Mouse (Mus musculus): ENCODE measurements around the gene Gm9970. TPM values are rescaled to one million over a fixed set of nuclear protein-coding genes. Genes with fewer than 3 reads are reported as not detected.
A peak's percentile ranks its signal among the peaks of the same experiment; 100 is the strongest.

Gene Gm9970
- total and polyA plus RNA-seq, 3 experiments: 0.24 TPM; not detected in 2

DNA sequence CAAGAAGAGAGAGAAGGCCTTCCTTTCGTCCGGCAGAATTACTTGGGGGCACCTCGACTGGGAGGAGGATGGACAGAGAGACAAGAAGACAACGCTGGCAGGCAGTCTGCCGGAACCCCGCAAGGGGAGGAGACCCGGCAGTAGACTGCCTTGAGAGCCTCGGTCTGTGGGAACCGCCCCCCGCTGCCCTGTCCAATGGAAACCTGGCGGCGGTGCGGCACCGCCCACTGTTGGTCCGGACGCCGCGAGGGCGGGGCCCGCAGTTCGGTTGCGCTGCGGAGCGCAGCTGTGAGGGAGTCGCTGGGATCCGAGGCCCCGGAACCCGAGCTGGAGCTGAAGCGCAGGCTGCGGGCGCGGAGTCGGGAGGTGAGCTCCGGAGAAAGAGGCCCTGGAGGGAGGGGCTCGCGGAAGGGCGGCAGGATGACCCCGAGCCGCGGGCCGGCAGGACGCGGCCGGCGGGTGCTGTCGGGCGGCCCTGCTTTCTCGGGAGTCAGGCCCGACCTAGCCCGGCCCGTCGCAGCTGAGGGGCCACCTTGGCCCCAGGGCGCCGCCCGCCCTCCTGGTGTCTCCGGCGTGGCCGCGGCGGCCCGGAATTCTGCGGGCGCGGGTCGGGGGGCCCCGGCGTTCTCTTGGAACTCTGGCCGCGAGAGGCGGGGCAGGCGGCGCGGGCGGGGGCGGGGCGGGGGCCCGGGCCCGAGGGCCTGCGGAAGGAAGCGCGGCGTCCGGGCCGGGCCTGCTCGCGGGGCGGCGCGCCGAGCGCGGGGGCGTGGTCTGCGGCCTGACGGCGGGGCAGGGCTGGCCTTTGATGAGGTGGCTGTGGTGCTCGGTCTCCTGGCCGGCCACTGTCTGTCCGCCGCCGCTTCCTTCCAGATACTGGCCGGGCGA lies at the start of gene Gm9970, which contains the start of gene Nrbp1 (continued):
- TF ChIP-seq UBTF (IDR thresholded peaks at IDR 0.05; ENCODE audit: borderline replicate concordance, insufficient read depth, low read depth, low read length) (0 out of 2 replicates have a peak, but pooled peaks have one; percentile 66), CHD1 (IDR thresholded peaks at IDR 0.05; ENCODE audit: low read depth, low read length) (no peak), MAX (IDR thresholded peaks at IDR 0.05; ENCODE audit: low read length) (no peak), KAT2A (conservative IDR thresholded peaks at IDR 0.05; ENCODE audit: low read depth, low read length) (no peak; the same call in 1 of the 2 replicates)

DNA sequence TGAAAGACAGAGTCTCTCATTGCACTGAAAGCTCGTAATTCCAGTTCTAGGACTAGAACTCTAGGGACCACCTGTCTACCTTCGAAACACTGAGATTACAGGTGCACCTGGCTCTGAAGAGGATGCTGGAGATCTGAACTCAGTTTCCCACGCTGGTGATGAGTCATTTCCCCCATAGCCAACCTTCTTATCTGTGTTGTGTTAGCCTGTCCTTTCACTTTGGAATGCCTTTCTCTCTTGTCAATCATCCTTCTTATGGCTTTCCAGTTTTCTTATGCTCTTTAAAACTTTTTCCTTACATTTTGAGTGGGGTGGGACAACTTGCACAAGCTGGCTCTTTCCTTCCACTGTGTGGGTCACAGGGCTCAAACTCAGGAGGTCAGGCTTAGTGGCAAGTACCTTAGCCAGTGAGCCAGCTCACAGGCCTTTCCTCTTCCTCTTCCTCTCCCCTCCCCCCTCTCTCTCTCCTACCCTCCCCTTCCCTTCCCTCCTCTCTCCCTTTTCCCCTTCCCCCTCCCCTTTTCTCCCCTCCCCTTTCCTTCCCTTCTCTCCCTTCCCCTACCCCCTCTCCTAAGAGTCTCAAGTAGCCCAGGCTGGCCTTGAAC lies 48.7 kb upstream of the Gm9970 start:
- peak; percentile 56 for DNase-seq (ENCODE audit: low read depth, low spot score)
- Histone ChIP-seq H3K9ac (ENCODE audit: control insufficient read depth, low read depth, low read length, poor library complexity, severe bottlenecking) (peak overlapping the region; percentile 60), H3K9me3 (replicated peaks; ENCODE audit: insufficient read depth, low read length) (no peaks in the 10 kb centered on the region), H3K27ac (ENCODE audit: control insufficient read depth, low read depth, low read length) (peak overlapping the region; percentile 78), H3K4me3 (ENCODE audit: control insufficient read depth in 1 of 2, insufficient read depth in 1 of 2, low read depth in 2 of 2, low read length in 2 of 2) (peak overlapping the region; percentile 69 to 83), H3K27me3 (ENCODE audit: control insufficient read depth in 1 of 2, insufficient read depth in 2 of 2, low read length in 2 of 2) (no peaks in the 10 kb centered on the region), H3K79me2 (ENCODE audit: control insufficient read depth, insufficient read depth, low read length, poor library complexity) (no peaks in the 10 kb centered on the region), H3K36me3 (ENCODE audit: control insufficient read depth in 1 of 2, insufficient read depth in 2 of 2, low read length in 2 of 2) (peaks cover 0 to 21% of the 10 kb centered on the region in 2 experiments; a peak in 2 of 4 replicates), H3K4me1 (ENCODE audit: control insufficient read depth in 1 of 2, insufficient read depth in 2 of 2, low read length in 2 of 2) (peaks cover 12 to 25% of the 10 kb centered on the region in 2 experiments)
- TF ChIP-seq NELFE (IDR thresholded peaks at IDR 0.05; ENCODE audit: low read depth, low read length): no peak
- TF ChIP-seq MAX (IDR thresholded peaks at IDR 0.05; ENCODE audit: low read length): no peak
- TF ChIP-seq MYC (IDR thresholded peaks at IDR 0.05; ENCODE audit: low read depth, low read length): no peak
- peak; percentile 27 to 41; a peak in 2 of 4 replicates for TF ChIP-seq EP300 (IDR thresholded peaks at IDR 0.05; ENCODE audit: low read depth in 1 of 2, low read length in 2 of 2)
- TF ChIP-seq TCF12 (IDR thresholded peaks at IDR 0.05; ENCODE audit: low read depth, low read length): no peak
- TF ChIP-seq POLR2A (IDR thresholded peaks at IDR 0.05; ENCODE audit: control insufficient read depth in 1 of 2, insufficient read depth in 1 of 2, low read depth in 1 of 2, low read length in 2 of 2, poor library complexity in 1 of 2): no peak
- no peak for TF ChIP-seq UBTF (IDR thresholded peaks at IDR 0.05; ENCODE audit: borderline replicate concordance, insufficient read depth, low read depth, low read length)
- TF ChIP-seq POLR2AphosphoS5 (IDR thresholded peaks at IDR 0.05; ENCODE audit: borderline replicate concordance, low read depth, low read length): no peak
- TF ChIP-seq TAL1 (IDR thresholded peaks at IDR 0.05; ENCODE audit: low read length): peak; percentile 57
- no peak for TF ChIP-seq BHLHE40 (IDR thresholded peaks at IDR 0.05; ENCODE audit: borderline replicate concordance, low read depth, low read length)
- no peak for TF ChIP-seq CHD2 (IDR thresholded peaks at IDR 0.05; ENCODE audit: low read length)
- no peak for TF ChIP-seq TBP (IDR thresholded peaks at IDR 0.05; ENCODE audit: low read depth, low read length)
- peak; percentile 45; the same call in 1 of the 2 replicates for TF ChIP-seq GATA1 (IDR thresholded peaks at IDR 0.05; ENCODE audit: low read depth, low read length)
- TF ChIP-seq MAZ (IDR thresholded peaks at IDR 0.05; ENCODE audit: low read depth, low read length): no peak
- 0 out of 2 replicates have a peak, but pooled peaks have one; percentile 49 for TF ChIP-seq JUND (IDR thresholded peaks at IDR 0.05; ENCODE audit: low read depth, low read length)
- TF ChIP-seq ZNF384 (IDR thresholded peaks at IDR 0.05; ENCODE audit: low read depth, low read length): no peak
- no peak for TF ChIP-seq CHD1 (IDR thresholded peaks at IDR 0.05; ENCODE audit: low read depth, low read length)
- no peak for TF ChIP-seq E2F4 (IDR thresholded peaks at IDR 0.05; ENCODE audit: borderline replicate concordance, low read depth, low read length)
- TF ChIP-seq ETS1 (IDR thresholded peaks at IDR 0.05; ENCODE audit: low read depth, low read length): peak; percentile 67
- no peak for TF ChIP-seq POLR2AphosphoS2 (IDR thresholded peaks at IDR 0.05; ENCODE audit: low read length)
- TF ChIP-seq ELF1 (IDR thresholded peaks at IDR 0.05; ENCODE audit: low read depth, low read length): no peak
- TF ChIP-seq CTCF (IDR thresholded peaks at IDR 0.05 in 2 of 3, conservative IDR thresholded peaks at IDR 0.05 in 1 of 3; ENCODE audit: control insufficient read depth in 1 of 3, insufficient read depth in 1 of 3, low read depth in 2 of 3, low read length in 3 of 3, poor library complexity in 1 of 3, severe bottlenecking in 1 of 3): no peak
- no peak for TF ChIP-seq SMC3 (IDR thresholded peaks at IDR 0.05; ENCODE audit: low read depth, low read length)
